Mouse (Mus musculus) brain, embryonic 14.5 days (tissue): ENCODE measurements around the gene Kirrel3.

ENCODE experiments used
- CTCF ChIP-seq: fragments of 200-500 bp; IDR thresholded peaks from 2 replicates; pipeline ENCODE4 v1.5.1; 2012; ENCODE audit warnings: inconsistent platforms, mild to moderate bottlenecking, moderate library complexity, borderline replicate concordance; ENCODE audit not compliant: insufficient read depth, insufficient read length; ENCODE audit errors: extremely low read depth
- POLR2A ChIP-seq: fragments of 200-500 bp; IDR thresholded peaks from 2 replicates; pipeline ENCODE4 v1.6.1; 2012; ENCODE audit warnings: mild to moderate bottlenecking, inconsistent platforms, borderline replicate concordance; ENCODE audit not compliant: poor library complexity, insufficient read depth, insufficient read length, severe bottlenecking; ENCODE audit errors: extremely low read depth

DNA sequence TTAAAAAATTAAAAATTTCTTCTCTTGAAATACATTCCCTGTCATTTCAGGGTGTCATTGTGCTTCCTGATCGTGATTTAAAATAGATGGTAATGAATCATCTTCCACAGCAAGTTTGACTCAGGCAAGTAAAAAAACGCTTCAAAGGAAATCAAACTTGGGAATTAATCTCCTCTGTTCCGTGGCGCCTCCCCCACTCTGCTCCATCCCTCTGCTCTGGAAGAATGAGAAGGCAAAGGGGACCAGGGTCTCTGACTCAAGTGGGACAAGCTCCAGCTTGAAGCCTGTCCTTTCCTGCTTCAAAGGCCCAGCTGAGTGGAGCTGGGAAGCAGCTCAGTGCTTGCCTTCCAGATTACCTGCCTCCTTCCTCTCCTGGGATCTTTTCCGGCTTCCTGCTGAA, 9.5 kb upstream of the Kirrel3 start:
- TF ChIP-seq CTCF (no peak), POLR2A (no peak)
